Mouse (Mus musculus) lung, adult 2 months (tissue): Measurements from ENCODE around the gene Gabrb1.

Experiments used
- CTCF ChIP-seq: fragments of 200-500 bp; IDR thresholded peaks from 2 replicates; pipeline ENCODE4 v1.5.1; 2011; ENCODE audit warnings: mild to moderate bottlenecking, low read length, control low read depth; ENCODE audit not compliant: insufficient read depth
- POLR2A ChIP-seq: fragments of 200-500 bp; IDR thresholded peaks from 2 replicates; pipeline ENCODE4 v1.6.1; 2011; ENCODE audit warnings: low read depth, mild to moderate bottlenecking, control low read depth, low read length, borderline replicate concordance; ENCODE audit errors: extremely low read depth

DNA sequence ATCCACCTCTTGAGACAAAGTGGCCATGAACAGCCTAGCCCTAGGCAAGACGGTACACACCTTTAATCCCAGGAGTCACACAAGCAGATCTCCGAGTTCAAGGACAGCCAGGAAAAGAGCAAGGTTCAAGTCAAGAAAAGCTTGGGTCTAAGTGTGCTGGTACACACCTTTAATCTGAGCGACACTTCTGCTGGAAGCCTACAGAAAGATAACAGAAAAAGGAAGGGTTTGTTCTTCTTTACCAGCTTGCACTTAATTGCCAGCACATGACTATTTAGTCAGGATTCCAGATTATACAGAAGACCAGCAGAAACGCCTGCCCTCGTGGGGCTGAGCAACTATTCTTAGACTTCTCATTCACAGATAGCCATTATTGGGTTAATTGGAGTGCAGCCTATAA, 534.0 kb downstream of the Gabrb1 start:
- TF ChIP-seq POLR2A (no peak), CTCF (no peak)
